Mouse (Mus musculus): ENCODE measurements around the gene Rps25.
A peak's percentile ranks its signal among the peaks of the same experiment; 100 is the strongest.

GRCm38 (mm10) chr9:44391466-44391865 lies 15.5 kb upstream of the Rps25 start:
- TF ChIP-seq POLR2A (IDR thresholded peaks at IDR 0.05; ENCODE audit: low read depth, low read length) (no peak), CTCF (IDR thresholded peaks at IDR 0.05; ENCODE audit: borderline replicate concordance, insufficient read depth, low read length) (peak; percentile 60; the same call in 1 of the 2 replicates)

Measured in embryonic fibroblast, embryonic 13.5 days (primary cell).